Mouse (Mus musculus) heart, embryonic 16.5 days (tissue): ENCODE results near the gene Scoc. TPM values are rescaled to one million over a fixed set of nuclear protein-coding genes. Genes with fewer than 3 reads are reported as not detected.

Source experiments
- ATAC-seq: fragments of 200-750 bp; cut with Nextera tagmentation; replicated peaks from 2 replicates; pipeline ENCODE4 v1.8.0; 2017; ENCODE audit warnings: moderate number of reproducible peaks; ENCODE audit not compliant: insufficient read depth, low FRiP score; ENCODE audit errors: extremely low read depth
- H3K27ac ChIP-seq: fragments of 300-500 bp; sonication (generic); 2 replicates; pipeline ENCODE4 v1.5.1; 2014; ENCODE audit warnings: mild to moderate bottlenecking, low read length, control low read depth, moderate library complexity
- H3K27me3 ChIP-seq: fragments of 300-500 bp; sonication (generic); 2 replicates; pipeline ENCODE4 v1.6.1; 2014; ENCODE audit warnings: low read length, mixed read lengths; ENCODE audit not compliant: control insufficient read depth, insufficient read depth
- H3K36me3 ChIP-seq: fragments of 300-500 bp; sonication (generic); 2 replicates; pipeline ENCODE4 v1.6.1; 2014; ENCODE audit not compliant: control insufficient read depth, insufficient read depth
- H3K4me1 ChIP-seq: fragments of 300-500 bp; sonication (generic); 2 replicates; pipeline ENCODE4 v1.6.1; 2014; ENCODE audit warnings: low read length, mixed read lengths; ENCODE audit not compliant: control insufficient read depth, insufficient read depth
- H3K4me2 ChIP-seq: fragments of 300-500 bp; sonication (generic); 2 replicates; pipeline ENCODE4 v1.6.1; 2014; ENCODE audit warnings: low read depth, mild to moderate bottlenecking, control low read depth, low read length
- H3K4me3 ChIP-seq: fragments of 300-500 bp; sonication (generic); 2 replicates; pipeline ENCODE4 v1.5.1; 2014; ENCODE audit warnings: mild to moderate bottlenecking, control low read depth, low read length
- H3K9ac ChIP-seq: fragments of 300-500 bp; sonication (generic); 2 replicates; pipeline ENCODE4 v1.6.1; 2014; ENCODE audit warnings: low read length, control low read depth
- H3K9me3 ChIP-seq: fragments of 300-500 bp; sonication (generic); replicated peaks from 2 replicates; pipeline ENCODE4 v1.6.1; 2016; ENCODE audit warnings: low read length; ENCODE audit not compliant: control insufficient read depth
- WGBS: fragments of 180-500 bp; shearing (Covaris S2); extraction: QIAGEN DNeasy Blood & Tissue Kit; methylation state at CpG from one replicate; pipeline ENCODE4 v1.1.7; 2014; 5-methylcytosine and 5-hydroxymethylcytosine counted together
- polyA plus RNA-seq: library from polyadenylated mRNA; unstranded; fragments of >200 nt; fragmentation: Nextera tagmentation; extraction: Ambion mirVana; gene quantifications from 2 replicates; pipeline ENCODE4 v1.2.1, GENCODE M21; 2015

Scoc gene
- polyA plus RNA-seq, 1 experiment from 2014 or later, result 66.8 TPM

DNA sequence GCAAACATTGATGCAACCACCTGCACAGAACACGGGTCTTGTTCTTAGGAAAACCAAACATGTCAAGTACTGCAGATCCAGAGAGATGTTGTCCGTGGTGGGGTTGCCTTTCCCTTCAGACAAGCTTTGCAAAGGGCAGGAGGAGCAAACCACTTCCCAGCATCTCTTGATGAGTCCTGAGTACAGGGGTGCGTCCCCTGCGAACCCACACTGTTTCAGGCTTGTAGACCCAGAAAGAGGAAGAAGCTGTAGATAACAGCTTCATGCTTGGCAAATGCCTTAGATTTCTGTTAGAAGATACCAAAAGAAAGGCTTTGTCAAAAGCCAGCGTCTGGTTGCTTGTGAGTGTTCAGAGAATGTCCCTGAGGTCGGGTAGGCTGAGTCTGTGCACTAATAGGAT lies 40.2 kb downstream of the Scoc start:
- H3K4me1 ChIP-seq, result no peaks in the 10 kb centered on the region
- ATAC-seq, result no peak
- no peak overlapping the region for H3K27ac ChIP-seq
- peaks cover 12% of the 10 kb centered on the region for H3K27me3 ChIP-seq
- 59% methylated on average over 6 of the region's 6 CpGs for WGBS
- no peak overlapping the region for H3K4me3 ChIP-seq
- H3K4me2 ChIP-seq, result no peak overlapping the region
- no peak overlapping the region for H3K9ac ChIP-seq
- no peaks in the 10 kb centered on the region for H3K9me3 ChIP-seq
- H3K36me3 ChIP-seq, result no peaks in the 10 kb centered on the region

DNA sequence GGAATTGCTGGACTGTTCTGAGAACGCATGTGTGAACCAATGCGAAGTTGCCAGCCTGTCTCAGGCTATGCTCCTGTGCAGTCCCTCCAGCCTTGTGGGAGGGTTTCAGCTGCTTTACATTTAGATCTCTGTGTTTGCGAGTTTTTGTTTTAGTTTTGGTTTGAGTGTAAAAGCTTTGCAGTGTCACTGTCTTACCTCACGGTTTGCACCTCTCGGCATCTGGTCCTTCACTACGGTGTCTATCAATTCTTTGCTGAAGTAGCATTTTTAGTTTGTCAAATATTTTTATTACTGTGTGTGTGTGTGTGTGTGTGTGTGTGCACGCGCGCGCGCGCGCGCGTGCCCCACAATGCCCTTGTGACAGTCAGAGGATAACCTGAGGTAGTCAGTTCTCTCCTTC lies 41.3 kb downstream of the Scoc start:
- H3K9ac ChIP-seq, result no peak overlapping the region
- WGBS, result 97% methylated on average over 15 of the region's 15 CpGs
- H3K4me1 ChIP-seq, result no peaks in the 10 kb centered on the region
- H3K4me2 ChIP-seq, result no peak overlapping the region
- peaks cover 11% of the 10 kb centered on the region; the same call in 1 of the 2 replicates for H3K27me3 ChIP-seq
- H3K36me3 ChIP-seq, result no peaks in the 10 kb centered on the region
- ATAC-seq, result no peak
- no peak overlapping the region for H3K4me3 ChIP-seq
- H3K9me3 ChIP-seq, result no peaks in the 10 kb centered on the region
- H3K27ac ChIP-seq, result no peak overlapping the region

DNA sequence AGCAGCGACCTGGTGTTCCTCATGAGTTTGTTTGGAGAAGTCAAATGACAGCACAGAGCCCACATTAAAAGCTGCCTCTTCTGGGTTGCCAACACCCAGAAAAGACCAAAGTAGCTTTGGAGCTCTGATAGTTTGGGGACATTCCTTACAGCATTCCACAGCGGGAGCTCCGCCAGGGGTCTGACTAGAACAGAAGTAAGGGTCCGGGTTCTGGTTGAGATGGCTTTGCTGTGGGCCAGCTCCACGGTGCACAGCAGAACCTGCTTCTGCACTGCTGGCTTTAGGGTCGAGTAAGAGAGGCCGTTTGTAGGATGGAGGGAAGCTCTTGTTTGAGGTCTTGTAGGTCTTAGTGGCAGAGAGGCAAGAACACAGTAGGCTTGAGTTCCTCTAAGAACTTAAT lies 49.7 kb downstream of the Scoc start:
- no peak overlapping the region for H3K27ac ChIP-seq
- H3K9me3 ChIP-seq, result no peaks in the 10 kb centered on the region
- no peak overlapping the region for H3K4me3 ChIP-seq
- ATAC-seq, result no peak
- H3K4me1 ChIP-seq, result no peaks in the 10 kb centered on the region
- H3K4me2 ChIP-seq, result no peak overlapping the region
- H3K27me3 ChIP-seq, result peaks cover 6% of the 10 kb centered on the region; the same call in 1 of the 2 replicates
- H3K36me3 ChIP-seq, result no peaks in the 10 kb centered on the region
- H3K9ac ChIP-seq, result no peak overlapping the region
- 53% methylated on average over 7 of the region's 7 CpGs for WGBS

DNA sequence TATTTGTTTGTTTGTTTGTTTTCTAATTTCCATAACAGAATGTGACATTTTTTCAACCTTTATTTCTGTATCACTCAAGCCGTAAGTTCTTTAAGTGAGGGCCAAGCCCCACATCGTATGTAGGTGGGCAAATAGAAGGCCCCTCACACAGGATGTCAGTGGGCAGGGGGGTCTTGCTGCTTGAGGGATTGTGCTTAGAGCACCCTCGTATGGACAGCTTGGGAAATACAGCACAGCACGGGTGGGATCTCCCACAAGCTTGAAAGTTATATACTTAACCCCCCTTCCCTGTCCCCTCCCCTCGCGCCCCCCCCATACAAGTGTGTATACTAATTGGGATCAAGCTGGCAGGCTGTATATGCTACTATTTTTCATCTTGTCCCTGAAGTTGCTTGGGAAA lies 51.4 kb downstream of the Scoc start:
- Histone ChIP-seq H3K4me2 (no peak overlapping the region), H3K4me3 (no peak overlapping the region), H3K27me3 (peaks cover 6% of the 10 kb centered on the region; the same call in 1 of the 2 replicates), H3K36me3 (no peaks in the 10 kb centered on the region), H3K9ac (no peak overlapping the region), H3K4me1 (no peaks in the 10 kb centered on the region), H3K9me3 (no peaks in the 10 kb centered on the region), H3K27ac (no peak overlapping the region)
- no peak for ATAC-seq
- 41% methylated on average over 6 of the region's 6 CpGs for WGBS

- Histone ChIP-seq H3K27me3 (peaks cover 6% of the 10 kb centered on the region; the same call in 1 of the 2 replicates), H3K4me1 (no peaks in the 10 kb centered on the region), H3K36me3 (no peaks in the 10 kb centered on the region), H3K4me2 (no peak overlapping the region), H3K9me3 (no peaks in the 10 kb centered on the region), H3K27ac (no peak overlapping the region), H3K9ac (no peak overlapping the region), H3K4me3 (no peak overlapping the region)
- ATAC-seq, result no peak
- WGBS, result 42% methylated on average over 10 of the region's 10 CpGs
Measured at GRCm38 (mm10) chr8:83405548-83405947, 52.6 kb downstream of the Scoc start.

GRCm38 (mm10) chr8:83397726-83398125 lies 60.5 kb downstream of the Scoc start:
- H3K27me3 ChIP-seq, result no peaks in the 10 kb centered on the region
- H3K4me2 ChIP-seq, result no peak overlapping the region
- ATAC-seq, result no peak
- whole genome bisulfite sequencing, result 70% methylated on average over 4 of the region's 4 CpGs
- no peak overlapping the region for H3K9ac ChIP-seq
- H3K4me1 ChIP-seq, result no peaks in the 10 kb centered on the region
- no peak overlapping the region for H3K4me3 ChIP-seq
- no peaks in the 10 kb centered on the region for H3K36me3 ChIP-seq
- H3K27ac ChIP-seq, result no peak overlapping the region
- peaks cover 5% of the 10 kb centered on the region for H3K9me3 ChIP-seq

DNA sequence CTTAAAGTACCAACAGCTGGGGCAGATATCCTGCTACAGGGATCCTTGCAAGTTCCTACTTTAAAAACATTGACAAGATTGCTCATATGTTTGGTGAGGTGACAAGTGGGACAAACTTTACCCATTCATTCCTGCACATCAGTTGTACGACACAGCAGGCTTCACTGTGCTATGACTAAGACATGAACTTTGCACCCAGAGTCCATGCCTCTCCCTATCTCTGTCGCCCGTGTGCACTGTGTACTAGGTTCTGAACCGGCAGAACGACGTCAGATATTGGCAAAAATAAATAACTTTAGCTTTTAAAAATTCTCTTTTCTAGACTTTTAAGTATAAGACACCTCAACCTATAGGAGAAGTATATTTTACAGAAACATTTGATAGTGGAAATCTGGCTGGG lies 61.5 kb downstream of the Scoc start:
- Histone ChIP-seq H3K27ac (no peak overlapping the region), H3K4me3 (no peak overlapping the region), H3K4me1 (no peaks in the 10 kb centered on the region), H3K36me3 (no peaks in the 10 kb centered on the region), H3K4me2 (no peak overlapping the region), H3K9me3 (peaks cover 5% of the 10 kb centered on the region), H3K9ac (no peak overlapping the region), H3K27me3 (no peaks in the 10 kb centered on the region)
- 80% methylated on average over 6 of the region's 6 CpGs for WGBS
- no peak for ATAC-seq

GRCm38 (mm10) chr8:83394325-83394724 lies 63.9 kb downstream of the Scoc start:
- Histone ChIP-seq H3K27me3 (peaks cover 17% of the 10 kb centered on the region), H3K4me2 (no peak overlapping the region), H3K36me3 (no peaks in the 10 kb centered on the region), H3K4me1 (peaks cover 3% of the 10 kb centered on the region; the same call in 1 of the 2 replicates), H3K27ac (no peak overlapping the region), H3K4me3 (no peak overlapping the region), H3K9ac (no peak overlapping the region), H3K9me3 (peaks cover 5% of the 10 kb centered on the region)
- WGBS, result 83% methylated on average over 5 of the region's 5 CpGs
- ATAC-seq, result no peak

DNA sequence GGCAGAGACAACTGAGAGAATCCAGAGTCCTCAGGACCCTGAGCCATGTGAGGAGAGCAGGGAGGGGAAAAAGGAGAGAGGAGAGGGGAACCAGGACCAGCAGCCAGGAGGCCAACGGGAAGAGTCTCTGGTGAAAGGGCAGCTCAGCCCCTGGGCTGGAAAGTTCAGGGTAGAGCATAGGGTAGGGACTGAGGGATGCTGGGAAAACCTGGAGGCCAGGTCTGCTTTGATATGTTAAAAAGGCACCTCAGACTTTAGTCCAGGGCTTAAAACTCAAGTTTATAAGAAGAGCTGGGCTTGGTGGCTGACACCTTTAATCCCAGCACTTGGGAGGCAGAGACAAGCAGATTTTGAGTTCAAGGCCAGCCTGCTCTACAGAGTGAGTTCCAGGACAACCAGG lies 65.7 kb downstream of the Scoc start:
- Histone ChIP-seq H3K36me3 (no peaks in the 10 kb centered on the region), H3K27me3 (peaks cover 24% of the 10 kb centered on the region), H3K4me2 (no peak overlapping the region), H3K4me3 (no peak overlapping the region), H3K4me1 (peaks cover 3% of the 10 kb centered on the region; the same call in 1 of the 2 replicates), H3K9ac (no peak overlapping the region), H3K27ac (no peak overlapping the region), H3K9me3 (peaks cover 5% of the 10 kb centered on the region)
- 50% methylated on average over 1 of the region's 1 CpGs for WGBS
- ATAC-seq, result no peak
